Mouse (Mus musculus): Measurements from ENCODE around the gene Gm973. TPM values are rescaled to one million over a fixed set of nuclear protein-coding genes. Genes with fewer than 3 reads are reported as not detected.

Gm973 gene
- total and polyA plus RNA-seq, 3 experiments = 2.3 to 14.9 (median 7.6) TPM

GRCm38 (mm10) chr1:59473181-59473555, 42.9 kb upstream of the Gm973 start:
- H3K36me3 ChIP-seq (replicated peaks in 1 of 2; ENCODE audit: control insufficient read depth in 1 of 2, insufficient read depth in 1 of 2, low read length in 1 of 2) = no peaks in the 10 kb centered on the region
- in situ Hi-C loops (cut with MboI; ENCODE audit: low pct_ligation_motif_present, low pct_unique_long_range_greater_than_20kb, low sequenced_read_pairs) = no loop called here
- H3K27ac ChIP-seq (ENCODE audit: insufficient read depth, low read depth) = no peak overlapping the region
- no peaks in the 10 kb centered on the region for H3K9me3 ChIP-seq (replicated peaks; ENCODE audit: low read length)
- dilution Hi-C loops (cut with MboI; ENCODE audit: extremely low pct_ligation_motif_present, extremely low pct_unique_long_range_greater_than_20kb, low sequenced_read_pairs) = no loop called here
- H3K27me3 ChIP-seq (replicated peaks) = no peaks in the 10 kb centered on the region
- TF ChIP-seq RCOR1 (conservative IDR thresholded peaks at IDR 0.05; ENCODE audit: low read depth, low read length) (no peak), JUND (conservative IDR thresholded peaks at IDR 0.05; ENCODE audit: low read depth, low read length) (no peak), ZNF384 (IDR thresholded peaks at IDR 0.05; ENCODE audit: low read depth, low read length) (no peak), TBP (conservative IDR thresholded peaks at IDR 0.05; ENCODE audit: low read depth, low read length) (no peak), E2F4 (IDR thresholded peaks at IDR 0.05; ENCODE audit: insufficient replicate concordance, low read depth, low read length) (no peak), UBTF (IDR thresholded peaks at IDR 0.05; ENCODE audit: low read depth, low read length) (no peak), MXI1 (IDR thresholded peaks at IDR 0.05; ENCODE audit: low read depth, low read length) (no peak), HCFC1 (IDR thresholded peaks at IDR 0.05; ENCODE audit: low read depth, low read length) (no peak), TCF12 (IDR thresholded peaks at IDR 0.05; ENCODE audit: low read depth, low read length) (no peak), CHD1 (IDR thresholded peaks at IDR 0.05; ENCODE audit: low read depth, low read length) (no peak), PAX5 (IDR thresholded peaks at IDR 0.05; ENCODE audit: low read length) (no peak), EP300 (IDR thresholded peaks at IDR 0.05; ENCODE audit: low read length) (no peak), CHD2 (IDR thresholded peaks at IDR 0.05; ENCODE audit: low read length) (no peak), BHLHE40 (IDR thresholded peaks at IDR 0.05; ENCODE audit: low read depth, low read length) (no peak)
- H3K4me1 ChIP-seq (ENCODE audit: control insufficient read depth in 1 of 2, insufficient read depth in 2 of 2) = peaks cover 3 to 22% of the 10 kb centered on the region in 2 experiments; a peak in 3 of 4 replicates
- no peak overlapping the region for H3K4me3 ChIP-seq (replicated peaks in 1 of 3; ENCODE audit: low read depth in 2 of 3, low read length in 2 of 3, poor library complexity in 1 of 3)
- H3K4me2 ChIP-seq (ENCODE audit: insufficient read depth, low read depth, poor library complexity, severe bottlenecking) = no peak overlapping the region
- no peak for DNase-seq (ENCODE audit: extremely low read depth)
- H3K79me2 ChIP-seq (replicated peaks; ENCODE audit: control insufficient read depth, extremely low read depth, insufficient read depth, poor library complexity, severe bottlenecking) = no peaks in the 10 kb centered on the region
- no peak overlapping the region for H3K9ac ChIP-seq (ENCODE audit: insufficient read depth, low read depth)

- in situ Hi-C loops (cut with MboI; ENCODE audit: low pct_ligation_motif_present, low pct_unique_long_range_greater_than_20kb, low sequenced_read_pairs) (no loop called here), dilution Hi-C loops (cut with MboI; ENCODE audit: extremely low pct_ligation_motif_present, extremely low pct_unique_long_range_greater_than_20kb, low sequenced_read_pairs) (no loop called here)
- no peaks in the 10 kb centered on the region for H3K79me2 ChIP-seq (replicated peaks; ENCODE audit: control insufficient read depth, extremely low read depth, insufficient read depth, poor library complexity, severe bottlenecking)
- H3K4me1 ChIP-seq (ENCODE audit: control insufficient read depth in 1 of 2, insufficient read depth in 2 of 2) = peaks cover 3 to 23% of the 10 kb centered on the region in 2 experiments; a peak in 3 of 4 replicates
- 0 out of 2 replicates have a peak, but pooled peaks have one; percentile 49 for TF ChIP-seq EP300 (IDR thresholded peaks at IDR 0.05; ENCODE audit: low read length)
- TF ChIP-seq TCF12 (IDR thresholded peaks at IDR 0.05; ENCODE audit: low read depth, low read length) = no peak
- TF ChIP-seq ETS1 (conservative IDR thresholded peaks at IDR 0.05; ENCODE audit: low read depth, low read length) = 0 out of 2 replicates have a peak, but pooled peaks have one; percentile 22
- 0 out of 2 replicates have a peak, but pooled peaks have one; percentile 39 for TF ChIP-seq IRF4 (IDR thresholded peaks at IDR 0.05; ENCODE audit: low read depth, low read length)
- no peaks in the 10 kb centered on the region for H3K9me3 ChIP-seq (replicated peaks; ENCODE audit: low read length)
- no peak overlapping the region for H3K27ac ChIP-seq (ENCODE audit: insufficient read depth, low read depth)
- no peak overlapping the region for H3K4me3 ChIP-seq (replicated peaks in 1 of 3; ENCODE audit: low read depth in 2 of 3, low read length in 2 of 3, poor library complexity in 1 of 3)
- no peaks in the 10 kb centered on the region for H3K27me3 ChIP-seq (replicated peaks)
- peak; percentile 53 for DNase-seq (ENCODE audit: extremely low read depth)
- no peak overlapping the region for H3K9ac ChIP-seq (ENCODE audit: insufficient read depth, low read depth)
- no peak overlapping the region for H3K4me2 ChIP-seq (ENCODE audit: insufficient read depth, low read depth, poor library complexity, severe bottlenecking)
- no peaks in the 10 kb centered on the region for H3K36me3 ChIP-seq (replicated peaks in 1 of 2; ENCODE audit: control insufficient read depth in 1 of 2, insufficient read depth in 1 of 2, low read length in 1 of 2)
These were observed 40.4 kb upstream of the Gm973 start for GRCm38 (mm10) chr1:59475618-59476017.

Measured in CH12.LX (cell line).